Mouse (Mus musculus): ENCODE results near the gene Col5a1.

- TF ChIP-seq RAD21 (IDR thresholded peaks at IDR 0.05; ENCODE audit: low read depth, low read length) (no peak), TCF12 (IDR thresholded peaks at IDR 0.05; ENCODE audit: low read depth, low read length) (no peak), POLR2A (IDR thresholded peaks at IDR 0.05; ENCODE audit: control insufficient read depth in 1 of 2, insufficient read depth in 1 of 2, low read depth in 1 of 2, low read length in 2 of 2, poor library complexity in 1 of 2) (no peak), CHD2 (IDR thresholded peaks at IDR 0.05; ENCODE audit: low read length) (no peak), MXI1 (IDR thresholded peaks at IDR 0.05; ENCODE audit: low read depth, low read length) (no peak), CTCF (IDR thresholded peaks at IDR 0.05 in 2 of 3, conservative IDR thresholded peaks at IDR 0.05 in 1 of 3; ENCODE audit: control insufficient read depth in 1 of 3, insufficient read depth in 1 of 3, low read depth in 2 of 3, low read length in 3 of 3, poor library complexity in 1 of 3, severe bottlenecking in 1 of 3) (no peak), GABPA (IDR thresholded peaks at IDR 0.05; ENCODE audit: low read depth, low read length) (no peak), E2F4 (IDR thresholded peaks at IDR 0.05; ENCODE audit: borderline replicate concordance, low read depth, low read length) (no peak), BHLHE40 (IDR thresholded peaks at IDR 0.05; ENCODE audit: borderline replicate concordance, low read depth, low read length) (no peak), ZKSCAN1 (IDR thresholded peaks at IDR 0.05; ENCODE audit: low read depth, low read length) (no peak), POLR2AphosphoS5 (IDR thresholded peaks at IDR 0.05; ENCODE audit: borderline replicate concordance, low read depth, low read length) (no peak), RCOR1 (IDR thresholded peaks at IDR 0.05; ENCODE audit: low read depth, low read length) (no peak), GATA1 (IDR thresholded peaks at IDR 0.05; ENCODE audit: low read depth, low read length) (no peak)
These were observed 198.5 kb downstream of the Col5a1 start, which contains the start of gene Fcnb for GRCm38 (mm10) chr2:28084768-28085167.
